Mouse (Mus musculus): Measurements from ENCODE around the gene Lce3a. TPM values are rescaled to one million over a fixed set of nuclear protein-coding genes. Genes with fewer than 3 reads are reported as not detected.

Lce3a gene
- not detected in 2 replicates for polyA plus RNA-seq (2015; fragmentation: Nextera tagmentation; extraction: Ambion mirVana)

DNA sequence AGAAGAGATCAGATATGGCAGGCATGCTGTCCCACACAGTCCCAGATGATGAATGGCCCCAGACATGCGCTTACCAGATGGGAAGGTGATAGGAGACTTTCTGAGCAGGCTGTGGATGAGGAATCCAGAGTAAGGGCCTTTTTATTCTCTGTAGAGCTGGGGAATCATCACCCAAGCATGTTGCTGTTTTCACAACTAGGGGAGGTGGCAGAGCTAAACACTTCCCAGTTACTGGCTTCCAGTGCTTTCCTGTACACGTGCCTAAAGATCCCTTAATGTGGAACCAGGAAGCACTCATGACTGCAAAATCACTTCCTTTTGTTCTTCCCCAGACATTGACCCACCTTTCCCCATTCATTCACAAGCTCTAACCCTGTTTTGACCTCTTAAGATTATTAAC lies at the start of gene Lce3a:
Gene Lce3a, minus strand, starts transcription at position 101 of the 400 bp plus-strand sequence.
- 81% methylated on average over 2 of the region's 2 CpGs for WGBS
- H3K27me3 ChIP-seq, result no peaks in the 10 kb centered on the region
- no peak for ATAC-seq

DNA sequence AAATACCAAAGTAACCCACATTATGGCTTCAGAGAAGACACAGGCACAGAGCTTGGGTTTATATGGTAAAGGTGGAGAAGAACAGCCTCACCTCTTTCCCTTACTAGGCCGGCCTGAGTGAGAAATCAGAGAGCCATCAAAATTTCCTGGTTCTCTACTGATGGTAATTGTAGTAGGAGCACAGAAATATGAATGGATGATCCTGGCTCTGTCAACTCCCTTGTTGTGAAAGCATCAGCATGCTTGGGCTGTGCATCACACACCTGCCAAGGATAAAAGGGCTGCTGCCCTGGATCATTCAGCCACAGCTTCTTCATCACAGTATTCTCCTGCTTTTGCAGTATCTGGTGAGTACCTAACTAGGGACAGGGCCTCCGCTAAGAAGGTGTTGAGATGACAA lies 40.7 kb upstream of the Lce3a start, which contains the start of gene Lce3e:
Gene Lce3e, plus strand, starts transcription at position 301 of the 400 bp plus-strand sequence.
- H3K4me3 ChIP-seq (replicated peaks), result no peak within 1 kb of the TSS
- H3K9me3 ChIP-seq, result no peaks in the 10 kb centered on the region
- ATAC-seq, result no peak
- no peak within 1 kb of the TSS for H3K9ac ChIP-seq (replicated peaks)
- no peaks in the 10 kb centered on the region for H3K36me3 ChIP-seq
- WGBS, result 96% methylated on average over 2 of the region's 2 CpGs
- no peaks in the 10 kb centered on the region for H3K27me3 ChIP-seq
- H3K27ac ChIP-seq, result no peak within 1 kb of the TSS
- H3K4me2 ChIP-seq (replicated peaks), result no peak within 1 kb of the TSS
- no peaks in the 10 kb centered on the region for H3K4me1 ChIP-seq (replicated peaks)

More for the DNA sequence above, at the start of gene Lce3a:
- no peak within 1 kb of the TSS for H3K4me2 ChIP-seq (replicated peaks)
- no peak within 1 kb of the TSS for H3K4me3 ChIP-seq (replicated peaks)
- no peak within 1 kb of the TSS for H3K27ac ChIP-seq
- no peak within 1 kb of the TSS for H3K9ac ChIP-seq (replicated peaks)
- no peaks in the 10 kb centered on the region for H3K36me3 ChIP-seq
- no peaks in the 10 kb centered on the region for H3K4me1 ChIP-seq (replicated peaks)
- H3K9me3 ChIP-seq, result no peaks in the 10 kb centered on the region

GRCm38 (mm10) chr3:92957090-92957489 lies 31.1 kb upstream of the Lce3a start, which contains the start of gene Lce3d:
Gene Lce3d, plus strand, starts transcription at chr3:92957390.
- 100% methylated on average over 1 of the region's 1 CpGs for WGBS

GRCm38 (mm10) chr3:92944186-92944585 lies 18.2 kb upstream of the Lce3a start, which contains the start of gene Lce3c:
Gene Lce3c, plus strand, starts transcription at chr3:92944486.
- ATAC-seq, result no peak
- Histone ChIP-seq H3K4me2 (replicated peaks) (no peak within 1 kb of the TSS), H3K4me3 (replicated peaks) (no peak within 1 kb of the TSS), H3K9ac (replicated peaks) (no peak within 1 kb of the TSS), H3K27me3 (no peaks in the 10 kb centered on the region), H3K27ac (no peak within 1 kb of the TSS), H3K9me3 (no peaks in the 10 kb centered on the region), H3K4me1 (replicated peaks) (no peaks in the 10 kb centered on the region), H3K36me3 (no peaks in the 10 kb centered on the region)
- WGBS, result 85% methylated on average over 1 of the region's 1 CpGs

More at GRCm38 (mm10) chr3:92957090-92957489, 31.1 kb upstream of the Lce3a start, which contains the start of gene Lce3d:
- no peak within 1 kb of the TSS for H3K4me3 ChIP-seq (replicated peaks)
- H3K4me1 ChIP-seq (replicated peaks), result no peaks in the 10 kb centered on the region
- no peak for ATAC-seq
- H3K4me2 ChIP-seq (replicated peaks), result no peak within 1 kb of the TSS
- no peaks in the 10 kb centered on the region for H3K27me3 ChIP-seq
- H3K36me3 ChIP-seq, result no peaks in the 10 kb centered on the region
- H3K27ac ChIP-seq, result no peak within 1 kb of the TSS
- H3K9me3 ChIP-seq, result no peaks in the 10 kb centered on the region
- H3K9ac ChIP-seq (replicated peaks), result no peak within 1 kb of the TSS

DNA sequence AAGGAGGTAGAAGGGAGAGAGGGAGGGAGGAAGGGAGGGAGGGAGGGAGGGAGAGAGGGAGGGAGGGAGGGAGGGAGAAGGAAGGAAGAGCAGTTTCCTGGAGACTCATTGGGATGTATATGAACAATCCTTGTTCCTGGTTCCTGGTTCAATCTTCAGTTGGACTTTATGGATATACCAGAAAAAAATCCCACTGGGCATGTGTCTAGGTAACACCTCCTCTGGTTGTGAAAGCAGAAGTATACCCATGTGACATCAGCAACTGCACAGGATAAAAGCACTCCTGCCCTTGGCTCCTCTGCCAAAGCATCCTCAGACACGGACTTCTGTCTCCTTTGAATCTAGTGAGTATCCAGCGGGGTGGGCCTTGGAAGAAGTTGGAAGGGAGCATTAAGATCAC lies 6.6 kb upstream of the Lce3a start, which contains the start of gene Lce3b:
Gene Lce3b, plus strand, starts transcription at position 301 of the 400 bp plus-strand sequence.
- H3K9ac ChIP-seq (replicated peaks), result no peak within 1 kb of the TSS
- no peaks in the 10 kb centered on the region for H3K36me3 ChIP-seq
- H3K4me2 ChIP-seq (replicated peaks), result no peak within 1 kb of the TSS
- WGBS, result 70% methylated on average over 2 of the region's 2 CpGs
- H3K9me3 ChIP-seq, result no peaks in the 10 kb centered on the region
- no peak within 1 kb of the TSS for H3K27ac ChIP-seq
- H3K4me3 ChIP-seq (replicated peaks), result no peak within 1 kb of the TSS
- no peak for ATAC-seq
- H3K27me3 ChIP-seq, result no peaks in the 10 kb centered on the region
- no peaks in the 10 kb centered on the region for H3K4me1 ChIP-seq (replicated peaks)

GRCm38 (mm10) chr3:92920364-92920763 lies 5.7 kb downstream of the Lce3a start:
- Histone ChIP-seq H3K4me1 (replicated peaks) (no peaks in the 10 kb centered on the region), H3K27ac (no peak overlapping the region), H3K36me3 (no peaks in the 10 kb centered on the region), H3K9ac (replicated peaks) (no peak overlapping the region), H3K27me3 (no peaks in the 10 kb centered on the region), H3K4me3 (replicated peaks) (no peak overlapping the region), H3K4me2 (replicated peaks) (no peak overlapping the region), H3K9me3 (no peaks in the 10 kb centered on the region)
- 64% methylated on average over 4 of the region's 4 CpGs for WGBS
- ATAC-seq, result no peak

GRCm38 (mm10) chr3:92907571-92907970 lies 18.5 kb downstream of the Lce3a start:
- Histone ChIP-seq H3K9ac (replicated peaks) (no peak overlapping the region), H3K27me3 (no peaks in the 10 kb centered on the region), H3K4me1 (replicated peaks) (no peaks in the 10 kb centered on the region), H3K4me2 (replicated peaks) (no peak overlapping the region), H3K9me3 (no peaks in the 10 kb centered on the region), H3K4me3 (replicated peaks) (no peak overlapping the region), H3K36me3 (no peaks in the 10 kb centered on the region), H3K27ac (no peak overlapping the region)
- peak; percentile 70 for ATAC-seq
- WGBS, result 21% methylated on average over 3 of the region's 4 CpGs

DNA sequence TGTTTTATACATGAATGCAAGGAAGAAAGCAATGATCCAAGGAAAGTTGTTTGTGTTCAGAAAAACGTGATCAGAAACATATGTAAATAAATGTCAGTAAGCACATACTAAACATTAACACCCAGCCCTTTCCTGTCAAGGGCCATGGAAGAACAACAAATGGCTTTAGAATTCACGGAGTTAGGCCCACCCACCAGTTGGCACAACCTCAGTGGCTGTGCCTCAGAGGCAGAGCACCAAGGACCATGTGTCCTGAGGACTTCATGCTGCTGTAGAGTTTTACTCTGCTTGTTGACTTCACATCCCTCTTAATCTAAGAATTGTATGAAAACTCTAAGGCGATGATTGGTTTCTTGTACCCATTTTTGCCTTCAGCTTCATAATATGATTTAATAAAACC lies 20.8 kb downstream of the Lce3a start:
- Histone ChIP-seq H3K4me2 (replicated peaks) (no peak overlapping the region), H3K36me3 (no peaks in the 10 kb centered on the region), H3K27me3 (no peaks in the 10 kb centered on the region), H3K27ac (no peak overlapping the region), H3K4me3 (replicated peaks) (no peak overlapping the region), H3K4me1 (replicated peaks) (no peaks in the 10 kb centered on the region), H3K9me3 (no peaks in the 10 kb centered on the region), H3K9ac (replicated peaks) (no peak overlapping the region)
- WGBS, result 54% methylated on average over 3 of the region's 3 CpGs
- ATAC-seq, result no peak

DNA sequence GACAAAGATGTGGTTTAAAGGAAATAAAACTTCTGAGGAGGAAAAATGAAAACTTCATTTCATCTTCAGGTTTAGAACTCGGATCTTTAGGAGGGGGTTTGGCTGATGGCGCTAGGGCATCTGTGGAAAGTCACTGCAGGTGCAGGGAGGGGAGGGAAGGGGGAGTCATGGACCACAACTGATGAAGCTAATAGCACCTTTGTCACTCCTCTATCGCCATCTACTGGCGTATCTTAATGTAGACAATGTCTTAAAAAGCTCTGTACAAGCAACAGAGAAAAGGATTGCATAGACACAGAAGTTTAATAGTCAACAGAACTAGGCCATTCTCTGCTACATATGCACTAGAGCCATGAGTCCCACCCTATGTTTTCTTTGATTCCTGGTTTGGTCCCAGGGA lies 22.4 kb downstream of the Lce3a start:
- H3K36me3 ChIP-seq, result no peaks in the 10 kb centered on the region
- WGBS, result 39% methylated on average over 4 of the region's 4 CpGs
- no peaks in the 10 kb centered on the region for H3K9me3 ChIP-seq
- no peak overlapping the region for H3K4me3 ChIP-seq (replicated peaks)
- no peak overlapping the region for H3K27ac ChIP-seq
- no peak overlapping the region for H3K4me2 ChIP-seq (replicated peaks)
- H3K9ac ChIP-seq (replicated peaks), result no peak overlapping the region
- 0 out of 2 replicates have a peak, but pooled peaks have one; percentile 55 for ATAC-seq
- H3K4me1 ChIP-seq (replicated peaks), result no peaks in the 10 kb centered on the region
- H3K27me3 ChIP-seq, result no peaks in the 10 kb centered on the region

DNA sequence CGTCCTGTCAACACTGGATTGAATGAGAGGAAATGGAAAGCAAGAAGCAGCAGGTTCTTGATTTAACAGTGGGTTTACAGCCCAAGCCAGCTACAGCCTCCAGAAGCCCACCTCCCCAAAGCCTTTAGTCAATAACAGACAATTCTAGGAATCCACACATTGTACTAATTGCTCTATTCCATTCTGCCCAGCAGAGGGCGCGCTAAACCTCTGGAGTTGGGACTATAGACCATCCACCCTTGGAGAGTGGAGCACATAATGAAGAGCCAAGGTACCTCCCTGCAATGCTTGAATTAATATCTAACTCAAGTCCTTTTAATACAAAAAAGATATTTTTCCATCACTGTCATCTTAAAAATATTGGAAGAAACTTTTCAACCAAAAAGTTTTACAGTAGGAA lies 23.0 kb downstream of the Lce3a start:
- Histone ChIP-seq H3K4me1 (replicated peaks) (no peaks in the 10 kb centered on the region), H3K9me3 (no peaks in the 10 kb centered on the region), H3K27ac (no peak overlapping the region), H3K27me3 (no peaks in the 10 kb centered on the region), H3K4me3 (replicated peaks) (no peak overlapping the region), H3K9ac (replicated peaks) (no peak overlapping the region), H3K36me3 (no peaks in the 10 kb centered on the region), H3K4me2 (replicated peaks) (no peak overlapping the region)
- WGBS, result 29% methylated on average over 3 of the region's 3 CpGs
- ATAC-seq, result no peak

GRCm38 (mm10) chr3:92894489-92894888 lies 31.5 kb downstream of the Lce3a start:
- Histone ChIP-seq H3K27ac (no peak overlapping the region), H3K27me3 (no peaks in the 10 kb centered on the region), H3K4me2 (replicated peaks) (no peak overlapping the region), H3K36me3 (no peaks in the 10 kb centered on the region), H3K4me1 (replicated peaks) (no peaks in the 10 kb centered on the region), H3K4me3 (replicated peaks) (no peak overlapping the region), H3K9ac (replicated peaks) (no peak overlapping the region), H3K9me3 (no peaks in the 10 kb centered on the region)
- WGBS, result 54% methylated on average over 1 of the region's 1 CpGs
- ATAC-seq, result no peak

DNA sequence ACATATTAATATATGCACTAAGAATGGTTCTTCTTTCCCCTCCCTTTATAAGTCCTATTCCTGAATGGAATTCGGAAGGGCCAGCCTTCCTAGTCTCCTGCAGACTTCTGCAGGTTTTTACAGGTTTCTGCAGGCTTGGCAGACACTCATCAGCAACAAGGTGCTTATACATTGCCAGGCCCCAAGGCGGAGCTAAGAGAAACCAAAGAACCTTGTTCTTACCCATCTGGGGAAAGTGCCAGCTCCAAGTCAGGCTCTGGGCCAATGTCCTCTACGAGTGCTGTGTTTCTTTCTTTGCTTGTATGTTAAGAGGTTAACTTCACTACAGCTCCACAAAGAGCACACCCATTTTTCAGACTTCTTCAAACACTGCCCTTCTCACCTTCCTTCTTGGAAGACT lies 32.0 kb downstream of the Lce3a start:
- 73% methylated on average over 3 of the region's 3 CpGs for WGBS
- H3K4me2 ChIP-seq (replicated peaks), result no peak overlapping the region
- H3K36me3 ChIP-seq, result no peaks in the 10 kb centered on the region
- H3K27me3 ChIP-seq, result no peaks in the 10 kb centered on the region
- no peaks in the 10 kb centered on the region for H3K4me1 ChIP-seq (replicated peaks)
- H3K27ac ChIP-seq, result no peak overlapping the region
- no peak overlapping the region for H3K4me3 ChIP-seq (replicated peaks)
- H3K9me3 ChIP-seq, result no peaks in the 10 kb centered on the region
- ATAC-seq, result no peak
- H3K9ac ChIP-seq (replicated peaks), result no peak overlapping the region
